Mouse (Mus musculus) heart, embryonic 12.5 days (tissue): ENCODE results near the gene Npr3. TPM values are rescaled to one million over a fixed set of nuclear protein-coding genes. Genes with fewer than 3 reads are reported as not detected.

ENCODE experiments used
- ATAC-seq: fragments of 200-750 bp; cut with Nextera tagmentation; 2 replicates; pipeline ENCODE4 v1.8.0; 2017; ENCODE audit warnings: moderate TSS enrichment, moderate library complexity; ENCODE audit not compliant: insufficient number of reproducible peaks, low FRiP score
- H3K27ac ChIP-seq: fragments of 300-500 bp; sonication (generic); 2 replicates; pipeline ENCODE4 v1.5.1; 2016; ENCODE audit warnings: mild to moderate bottlenecking, moderate library complexity; ENCODE audit not compliant: poor library complexity, severe bottlenecking
- H3K27me3 ChIP-seq: fragments of 300-500 bp; sonication (generic); replicated peaks from 2 replicates; pipeline ENCODE4 v1.6.1; 2016; ENCODE audit warnings: mild to moderate bottlenecking, moderate library complexity
- H3K36me3 ChIP-seq: fragments of 300-500 bp; sonication (generic); 2 replicates; pipeline ENCODE4 v1.6.1; 2016; ENCODE audit warnings: mild to moderate bottlenecking, moderate library complexity
- H3K4me1 ChIP-seq: fragments of 300-500 bp; sonication (generic); replicated peaks from 2 replicates; pipeline ENCODE4 v1.6.1; 2016; ENCODE audit warnings: mild to moderate bottlenecking
- H3K4me2 ChIP-seq: fragments of 300-500 bp; sonication (generic); 2 replicates; pipeline ENCODE4 v1.6.1; 2016; ENCODE audit warnings: mild to moderate bottlenecking, moderate library complexity
- H3K4me3 ChIP-seq: fragments of 300-500 bp; sonication (generic); 2 replicates; pipeline ENCODE4 v1.5.1; 2016; ENCODE audit warnings: mild to moderate bottlenecking
- H3K9ac ChIP-seq: fragments of 300-500 bp; sonication (generic); 2 replicates; pipeline ENCODE4 v1.6.1; 2016; ENCODE audit warnings: mild to moderate bottlenecking, moderate library complexity
- H3K9me3 ChIP-seq: fragments of 300-500 bp; sonication (generic); replicated peaks from 2 replicates; pipeline ENCODE4 v1.6.1; 2016; ENCODE audit warnings: mild to moderate bottlenecking, moderate library complexity
- WGBS: fragments of 180-500 bp; shearing (Covaris S2); methylation state at CpG from one replicate; pipeline ENCODE4 v1.1.7; 2016; 5-methylcytosine and 5-hydroxymethylcytosine counted together
- polyA plus RNA-seq: library from polyadenylated mRNA; unstranded; fragments of >200 nt; fragmentation: Nextera tagmentation; extraction: Ambion mirVana; gene quantifications from 2 replicates; pipeline ENCODE4 v1.2.1, GENCODE M21; 2016

The Npr3 gene
- polyA plus RNA-seq, 1 experiment from 2014 or later: 17.6 TPM

DNA sequence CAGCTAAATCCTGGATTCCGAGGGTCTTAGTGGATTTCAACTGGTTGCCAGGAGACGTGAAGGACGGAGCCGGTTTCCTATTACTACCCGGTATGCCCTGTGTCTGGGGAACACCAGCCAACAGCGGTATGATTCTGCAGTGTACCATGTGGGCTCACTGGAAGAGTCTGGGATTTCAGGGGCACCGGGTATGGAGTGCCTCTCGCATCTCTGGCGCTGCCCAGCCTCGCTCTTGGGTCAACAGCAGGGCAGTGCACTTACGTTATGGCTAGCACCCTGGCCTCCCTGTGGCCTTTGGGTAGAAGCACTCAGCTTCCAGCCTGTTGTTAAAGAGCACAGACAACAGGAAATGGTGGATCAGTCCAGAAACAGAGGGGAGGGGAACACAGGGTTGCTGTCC is 1.1 kb upstream of the Npr3 start:
- Histone ChIP-seq H3K9me3 (no peaks in the 10 kb centered on the region), H3K9ac (no peak overlapping the region), H3K4me3 (peak overlapping the region; percentile 28), H3K36me3 (no peaks in the 10 kb centered on the region), H3K27ac (no peak overlapping the region), H3K27me3 (no peaks in the 10 kb centered on the region), H3K4me2 (peak overlapping the region; percentile 62), H3K4me1 (peaks cover 8% of the 10 kb centered on the region)
- 15% methylated on average over 11 of the region's 11 CpGs for WGBS
- ATAC-seq: no peak

DNA sequence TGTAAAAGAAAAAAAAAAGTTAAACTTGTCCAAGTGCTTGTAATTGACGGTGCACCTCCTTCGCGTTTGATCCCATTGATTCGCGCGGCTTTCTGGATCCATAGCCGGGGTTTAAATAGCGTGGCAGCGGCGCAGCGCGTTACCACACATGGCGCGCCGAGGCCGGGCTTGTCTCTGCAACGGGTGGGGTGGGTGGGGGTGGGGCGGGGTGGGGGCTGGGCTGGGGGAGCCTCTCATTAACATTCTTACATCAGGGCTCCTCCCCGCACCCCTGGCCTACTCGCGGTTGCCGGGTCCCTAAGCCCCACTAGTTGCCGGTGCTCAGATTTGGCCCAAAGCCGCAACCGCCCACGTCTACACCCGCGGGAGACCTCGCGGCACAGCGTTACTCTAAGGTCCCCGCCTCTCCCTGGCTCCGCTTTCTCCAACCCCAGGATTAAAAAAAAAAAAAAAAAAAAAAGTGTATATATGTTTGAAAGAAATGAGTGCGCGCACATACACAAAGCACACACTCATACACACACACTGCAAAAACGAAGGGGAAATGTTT is 991 bp downstream of the Npr3 start:
- Histone ChIP-seq H3K27me3 (no peaks in the 10 kb centered on the region), H3K4me1 (peaks cover 9% of the 10 kb centered on the region), H3K27ac (peak overlapping the region; percentile 79), H3K36me3 (no peaks in the 10 kb centered on the region), H3K9me3 (no peaks in the 10 kb centered on the region), H3K4me3 (peak overlapping the region; percentile 60), H3K9ac (peak overlapping the region; percentile 66; the same call in 1 of the 2 replicates), H3K4me2 (peak overlapping the region; percentile 88)
- peak; percentile 79 for ATAC-seq
- WGBS: under 1% methylated on average over 36 of the region's 36 CpGs

DNA sequence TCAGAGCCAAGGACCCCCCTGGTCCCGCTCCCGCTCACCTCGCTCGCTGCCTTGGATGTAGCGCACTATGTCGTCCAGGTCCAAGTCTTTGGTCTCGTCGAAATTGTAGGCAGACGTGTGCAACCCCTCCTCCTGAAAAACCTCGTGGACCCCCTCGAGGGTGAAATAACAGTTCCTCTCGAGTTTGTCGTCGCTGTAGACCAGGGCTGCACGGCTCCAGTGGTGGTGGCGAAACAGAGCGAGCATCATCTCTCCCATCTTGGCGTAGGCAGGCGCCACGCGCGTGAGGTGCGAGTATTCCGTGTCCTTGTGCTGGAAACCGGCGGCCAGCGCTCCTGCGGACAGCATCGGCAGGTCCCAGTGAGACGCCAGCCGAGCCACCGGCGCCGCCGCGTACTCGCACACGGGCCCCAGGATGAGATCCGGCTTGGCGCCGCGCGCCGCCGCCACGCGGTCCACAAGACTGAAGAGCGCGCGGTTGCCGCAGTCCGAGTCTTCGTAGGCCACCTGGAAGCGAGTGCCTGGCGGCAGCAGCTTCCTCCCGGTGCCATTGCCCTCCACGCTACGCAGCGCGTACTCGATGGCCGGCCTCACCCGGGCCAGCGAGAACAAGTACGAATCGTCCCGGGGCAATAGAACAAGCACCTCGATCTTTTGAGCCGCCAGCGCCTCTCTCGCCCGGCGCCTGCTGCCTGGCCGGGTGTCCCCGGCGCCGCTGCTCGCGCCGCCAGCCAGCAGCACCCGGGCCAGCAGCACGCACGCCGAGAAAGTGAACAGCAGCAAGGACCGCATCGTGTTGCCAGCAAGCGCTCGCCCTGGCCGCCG is 2.0 kb downstream of the Npr3 start:
- under 1% methylated on average over 89 of the region's 90 CpGs for WGBS
- no peak for ATAC-seq
- Histone ChIP-seq H3K27me3 (no peaks in the 10 kb centered on the region), H3K27ac (peak overlapping the region; percentile 95), H3K9me3 (no peaks in the 10 kb centered on the region), H3K4me2 (peak overlapping the region; percentile 88), H3K9ac (peak overlapping the region; percentile 92), H3K4me3 (peak overlapping the region; percentile 60), H3K36me3 (no peaks in the 10 kb centered on the region), H3K4me1 (peaks cover 9% of the 10 kb centered on the region)

DNA sequence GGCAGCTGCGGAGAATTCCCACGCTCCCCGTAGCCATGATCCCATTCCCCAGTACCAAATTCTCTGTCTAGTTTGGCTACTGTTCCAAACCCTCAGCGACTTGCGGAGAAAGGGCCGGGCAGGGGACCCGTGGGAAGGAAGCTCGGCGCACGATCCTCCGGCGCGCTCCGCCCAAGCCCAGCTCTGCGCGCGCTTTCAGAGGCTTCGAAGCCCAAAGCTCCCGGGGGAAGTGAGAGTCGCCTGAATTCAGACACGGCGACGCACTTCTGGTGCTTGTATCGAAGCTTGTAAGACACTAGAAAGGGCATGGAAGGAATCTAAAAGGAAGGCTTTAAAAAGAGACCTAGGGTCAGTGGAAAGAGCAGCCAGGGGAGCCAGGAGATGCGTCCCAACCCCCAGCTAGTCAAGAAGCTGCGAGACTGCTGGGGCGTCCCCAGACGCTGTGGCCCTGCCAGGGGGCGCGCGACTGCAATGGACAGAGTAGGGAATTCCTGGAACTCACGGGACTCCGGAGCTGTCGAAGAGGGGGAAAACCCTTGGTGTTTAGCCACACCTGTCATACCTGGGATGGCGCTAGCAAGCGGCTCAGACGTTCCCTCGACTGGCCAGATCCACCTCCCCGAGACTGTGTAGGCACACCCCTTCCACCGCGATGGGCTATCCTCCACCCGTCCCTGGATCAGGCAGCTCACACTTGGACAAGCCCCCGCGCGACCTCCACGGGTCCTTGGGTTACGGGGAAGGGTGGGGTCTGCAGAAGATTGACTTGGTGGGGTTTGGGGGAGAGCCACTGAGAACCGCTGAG is 2.8 kb downstream of the Npr3 start:
- Histone ChIP-seq H3K9ac (peak overlapping the region; percentile 92), H3K4me1 (peaks cover 9% of the 10 kb centered on the region), H3K27ac (peak overlapping the region; percentile 95), H3K4me2 (peak overlapping the region; percentile 88), H3K27me3 (no peaks in the 10 kb centered on the region), H3K36me3 (no peaks in the 10 kb centered on the region), H3K4me3 (peak overlapping the region; percentile 60), H3K9me3 (no peaks in the 10 kb centered on the region)
- no peak; the same call in 1 of the 2 replicates for ATAC-seq
- WGBS: under 1% methylated on average over 48 of the region's 48 CpGs

DNA sequence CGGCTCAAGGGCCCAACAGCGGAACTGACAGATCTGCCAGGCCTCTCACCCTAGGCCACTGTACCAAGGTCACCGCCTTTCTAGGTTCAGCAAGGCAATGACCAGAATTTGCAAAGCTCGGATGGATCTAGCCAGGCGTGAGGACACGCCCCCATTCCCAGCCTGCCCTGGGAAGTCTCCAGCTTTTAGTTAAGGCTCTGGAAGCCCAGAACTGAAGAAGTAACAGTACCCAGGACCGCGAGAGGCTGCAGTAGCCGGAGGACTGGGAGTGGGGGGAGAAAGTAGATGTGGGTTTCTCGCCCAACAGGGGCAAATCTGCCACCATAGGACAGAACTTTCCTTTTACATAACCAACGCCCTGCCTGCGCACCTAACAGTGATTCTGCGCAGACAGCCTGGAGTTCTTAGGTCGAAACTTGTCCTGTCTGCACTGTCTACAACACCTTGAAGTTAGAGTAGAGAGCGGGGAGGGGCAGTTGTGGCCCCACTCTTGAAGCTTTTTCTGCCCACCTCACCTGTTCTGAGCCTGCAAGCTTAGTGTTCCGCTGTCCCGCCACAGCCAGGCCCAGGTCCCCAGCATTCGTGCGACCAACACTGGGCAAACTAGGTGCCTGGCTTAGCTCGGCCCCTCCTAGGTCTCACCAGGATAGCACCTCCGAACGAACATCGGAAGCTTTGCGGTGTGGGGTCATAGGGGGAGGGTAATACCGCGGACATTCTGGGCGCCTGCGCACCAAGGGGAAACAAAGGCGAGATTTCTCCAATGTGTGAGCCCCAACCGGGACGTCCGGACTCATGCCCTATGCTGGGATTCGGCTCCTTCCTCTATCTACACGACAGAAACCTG is 3.7 kb downstream of the Npr3 start:
- Histone ChIP-seq H3K4me1 (peaks cover 9% of the 10 kb centered on the region), H3K27me3 (no peaks in the 10 kb centered on the region), H3K4me3 (peak overlapping the region; percentile 60), H3K4me2 (peak overlapping the region; percentile 88), H3K9me3 (no peaks in the 10 kb centered on the region), H3K27ac (peak overlapping the region; percentile 95), H3K36me3 (no peaks in the 10 kb centered on the region), H3K9ac (peak overlapping the region; percentile 92)
- peak; percentile 3; the same call in 1 of the 2 replicates for ATAC-seq
- WGBS: 3% methylated on average over 34 of the region's 34 CpGs

DNA sequence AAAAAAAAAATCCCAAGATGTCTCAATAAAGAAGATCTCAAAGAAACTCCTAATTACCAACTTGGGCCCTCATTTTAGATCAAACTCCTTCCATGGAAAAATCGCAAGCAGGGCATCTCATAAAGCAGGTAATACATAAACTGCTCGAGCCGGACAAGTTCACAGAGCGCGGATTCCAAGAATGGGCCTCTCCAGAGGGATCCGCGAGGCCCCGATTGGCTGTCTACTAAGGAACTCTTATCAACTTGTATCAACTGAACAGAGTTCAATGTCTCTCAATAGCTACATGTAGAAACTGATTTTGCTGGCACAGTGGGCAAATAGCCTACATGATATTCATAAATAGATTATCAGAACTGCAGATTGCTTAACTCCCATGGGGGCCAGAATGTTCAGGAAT is 9.5 kb downstream of the Npr3 start:
- H3K27ac ChIP-seq: 0 out of 2 replicates have a peak overlapping the region, but pooled peaks have one; percentile 4
- no peaks in the 10 kb centered on the region for H3K9me3 ChIP-seq
- H3K36me3 ChIP-seq: peaks cover 10% of the 10 kb centered on the region; the same call in 1 of the 2 replicates
- H3K4me3 ChIP-seq: no peak overlapping the region
- WGBS: 82% methylated on average over 8 of the region's 8 CpGs
- no peak for ATAC-seq
- H3K27me3 ChIP-seq: no peaks in the 10 kb centered on the region
- H3K9ac ChIP-seq: no peak overlapping the region
- peaks cover 18% of the 10 kb centered on the region for H3K4me1 ChIP-seq
- peak overlapping the region; percentile 33 for H3K4me2 ChIP-seq

DNA sequence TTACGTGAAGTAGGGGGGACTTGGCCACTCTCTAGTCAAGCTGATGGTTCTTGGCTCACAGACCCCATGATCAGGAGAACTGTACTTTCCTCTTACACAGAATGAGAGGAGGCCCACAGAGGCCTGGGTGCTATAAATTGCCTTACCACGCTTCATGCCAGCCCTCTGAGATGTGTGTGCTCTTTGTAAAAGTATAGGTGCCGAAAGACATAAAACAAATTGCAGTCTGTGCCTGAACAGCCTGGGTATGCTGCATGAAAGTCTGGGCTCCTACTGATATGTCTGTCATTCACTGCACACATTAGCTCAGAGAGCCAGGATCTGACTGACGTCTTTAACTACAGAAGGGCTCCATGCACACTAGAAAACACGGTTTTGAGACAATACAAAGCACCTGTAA is 9.9 kb downstream of the Npr3 start:
- peak overlapping the region; percentile 59 for H3K27ac ChIP-seq
- peak overlapping the region; percentile 31; the same call in 1 of the 2 replicates for H3K4me2 ChIP-seq
- peak; percentile 53 for ATAC-seq

DNA sequence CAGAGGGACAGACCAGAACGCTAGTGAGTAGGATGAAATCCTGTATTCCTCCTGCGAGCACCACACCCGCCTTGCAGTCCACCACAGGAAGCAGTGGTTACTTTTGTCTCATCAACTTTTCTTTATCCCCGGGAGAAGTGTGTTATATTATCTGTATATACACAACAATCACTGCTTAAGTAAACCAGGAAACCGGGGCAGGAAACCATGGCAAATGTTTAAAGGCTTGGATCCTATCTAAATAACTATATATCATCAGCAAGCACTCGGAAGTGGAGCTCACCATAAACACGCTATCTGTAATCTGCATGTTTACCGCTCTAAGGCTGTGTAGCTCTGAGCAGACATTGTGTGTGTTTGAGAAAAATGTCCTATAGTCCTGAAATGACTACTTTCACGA is 13.1 kb downstream of the Npr3 start:
- H3K27ac ChIP-seq: no peak overlapping the region; the same call in 1 of the 2 replicates
- no peaks in the 10 kb centered on the region for H3K27me3 ChIP-seq
- 59% methylated on average over 9 of the region's 9 CpGs for WGBS
- H3K4me3 ChIP-seq: no peak overlapping the region
- H3K4me2 ChIP-seq: no peak overlapping the region
- H3K9me3 ChIP-seq: no peaks in the 10 kb centered on the region
- peaks cover 10% of the 10 kb centered on the region; the same call in 1 of the 2 replicates for H3K36me3 ChIP-seq
- ATAC-seq: no peak
- H3K9ac ChIP-seq: no peak overlapping the region
- H3K4me1 ChIP-seq: peaks cover 18% of the 10 kb centered on the region

More for the DNA sequence above, 9.9 kb downstream of the Npr3 start:
- Histone ChIP-seq H3K27me3 (no peaks in the 10 kb centered on the region), H3K9me3 (no peaks in the 10 kb centered on the region), H3K4me1 (peaks cover 18% of the 10 kb centered on the region), H3K9ac (no peak overlapping the region), H3K36me3 (peaks cover 10% of the 10 kb centered on the region; the same call in 1 of the 2 replicates), H3K4me3 (0 out of 2 replicates have a peak overlapping the region, but pooled peaks have one; percentile 3)
- WGBS: 34% methylated on average over 5 of the region's 5 CpGs

DNA sequence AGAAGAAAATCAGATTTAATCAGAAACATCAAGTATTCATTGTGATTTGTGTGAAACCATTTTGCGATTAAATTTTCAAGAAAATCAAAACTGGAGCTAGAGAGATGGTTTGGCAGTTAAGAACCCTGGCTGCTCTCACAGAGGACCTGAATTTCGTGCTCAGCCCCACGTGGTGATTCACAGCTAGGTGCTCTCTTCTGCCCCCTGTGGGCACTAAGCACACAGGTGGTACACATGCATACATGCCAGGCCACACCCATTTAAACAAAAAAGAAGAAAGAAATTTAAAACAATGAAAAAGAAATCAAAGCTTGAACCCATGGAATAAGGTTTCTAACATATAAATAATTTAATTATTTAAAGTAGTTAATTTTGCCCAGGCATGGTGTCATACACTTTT is 15.7 kb downstream of the Npr3 start:
- Histone ChIP-seq H3K27me3 (no peaks in the 10 kb centered on the region), H3K4me1 (0 out of 2 replicates have a peak, but pooled peaks cover 4% of the 10 kb centered on the region), H3K9ac (no peak overlapping the region), H3K27ac (no peak overlapping the region), H3K4me2 (no peak overlapping the region), H3K4me3 (no peak overlapping the region), H3K9me3 (no peaks in the 10 kb centered on the region), H3K36me3 (peaks cover 13% of the 10 kb centered on the region; the same call in 1 of the 2 replicates)
- ATAC-seq: no peak
- 49% methylated on average over 3 of the region's 3 CpGs for WGBS

DNA sequence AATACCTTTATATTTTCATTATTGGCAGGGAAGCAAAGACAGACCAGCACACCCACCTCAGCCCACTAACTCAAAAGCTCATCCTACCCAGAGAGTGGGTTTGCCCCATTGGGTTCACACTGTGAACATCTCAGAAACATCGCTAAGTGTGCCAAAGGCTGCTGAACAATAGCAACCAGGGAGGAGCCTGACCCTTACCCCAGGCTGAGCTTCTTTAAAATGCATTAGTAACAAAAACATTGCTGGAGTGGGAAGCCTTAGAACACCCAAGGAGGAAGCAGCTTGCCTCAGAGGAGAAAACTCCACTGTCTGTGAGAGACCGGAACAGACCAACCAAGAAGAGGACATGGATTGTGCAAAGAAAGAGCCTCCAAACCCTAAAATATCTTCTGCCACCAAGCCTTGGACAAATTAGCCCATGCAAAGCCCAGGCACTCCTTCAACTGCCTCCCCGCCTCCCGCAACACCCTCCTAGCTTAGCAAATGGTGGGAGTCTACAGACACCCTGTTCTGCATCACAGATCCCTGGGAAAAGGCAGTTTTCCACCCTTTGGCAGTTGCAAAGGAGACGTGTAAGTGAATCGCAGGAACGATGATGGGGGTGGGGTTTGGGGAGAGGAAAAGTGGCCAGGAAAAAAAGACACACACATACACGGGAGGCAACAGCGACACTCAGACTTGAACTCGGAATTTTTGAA is 24.4 kb downstream of the Npr3 start:
- Histone ChIP-seq H3K9ac (no peak overlapping the region), H3K4me3 (no peak overlapping the region), H3K36me3 (peaks cover 24% of the 10 kb centered on the region), H3K9me3 (peaks cover 5% of the 10 kb centered on the region; the same call in 1 of the 2 replicates), H3K4me2 (no peak overlapping the region), H3K4me1 (peaks cover 7% of the 10 kb centered on the region; the same call in 1 of the 2 replicates), H3K27ac (no peak overlapping the region), H3K27me3 (no peaks in the 10 kb centered on the region)
- no peak for ATAC-seq
- 60% methylated on average over 10 of the region's 10 CpGs for WGBS
